Mouse (Mus musculus) MEL (cell line): ENCODE data around the gene Sdr42e1. TPM values are rescaled to one million over a fixed set of nuclear protein-coding genes. Genes with fewer than 3 reads are reported as not detected.

ENCODE experiments used
- DNase-seq: peaks from one replicate; pipeline ENCODE4 v3.0.0; 2011; ENCODE audit warnings: low read depth, low spot score
- H3K27ac ChIP-seq: 2 replicates; pipeline ENCODE4 v1.5.1; 2012; ENCODE audit warnings: low read depth, mild to moderate bottlenecking, control low read depth, low read length, moderate library complexity; ENCODE audit not compliant: control insufficient read depth
- H3K27me3 ChIP-seq, 2 experiments: fragments of 150-350 bp in 1 of 2; sonication (generic) in 1 of 2; 2 replicates each; pipeline ENCODE4 v1.6.1; 2012; ENCODE audit warnings: low read length in 2 of 2, mild to moderate bottlenecking in 2 of 2, improper control_type of control experiment in 1 of 2, moderate library complexity in 1 of 2; ENCODE audit not compliant: insufficient read depth in 2 of 2, control insufficient read depth in 1 of 2
- H3K36me3 ChIP-seq, 2 experiments: 2 replicates each; pipeline ENCODE4 v1.6.1; 2012 to 2014; ENCODE audit warnings: low read length in 2 of 2, improper control_type of control experiment in 1 of 2, inconsistent platforms in 1 of 2, mild to moderate bottlenecking in 1 of 2; ENCODE audit not compliant: insufficient read depth in 2 of 2, control insufficient read depth in 1 of 2
- H3K4me1 ChIP-seq, 2 experiments: fragments of 150-350 bp in 1 of 2; sonication (generic) in 1 of 2; 2 replicates each; pipeline ENCODE4 v1.6.1; 2012; ENCODE audit warnings: low read length in 2 of 2, improper control_type of control experiment in 1 of 2, mild to moderate bottlenecking in 1 of 2; ENCODE audit not compliant: insufficient read depth in 2 of 2, control insufficient read depth in 1 of 2
- H3K4me3 ChIP-seq, 2 experiments: fragments of 150-350 bp in 1 of 2; sonication (generic) in 1 of 2; 2 replicates each; pipeline ENCODE4 v1.5.1; 2012; ENCODE audit warnings: low read depth in 2 of 2, low read length in 2 of 2, mild to moderate bottlenecking in 2 of 2, moderate library complexity in 2 of 2, control low read depth in 1 of 2, improper control_type of control experiment in 1 of 2; ENCODE audit not compliant: control insufficient read depth in 1 of 2, insufficient read depth in 1 of 2
- H3K79me2 ChIP-seq: 2 replicates; pipeline ENCODE4 v1.6.1; 2012; ENCODE audit warnings: mild to moderate bottlenecking, low read length, moderate library complexity; ENCODE audit not compliant: control insufficient read depth, poor library complexity, insufficient read depth
- H3K9ac ChIP-seq: 2 replicates; pipeline ENCODE4 v1.6.1; 2012; ENCODE audit warnings: low read depth, mild to moderate bottlenecking, control low read depth, low read length, moderate library complexity; ENCODE audit not compliant: control insufficient read depth, poor library complexity, severe bottlenecking
- H3K9me3 ChIP-seq: fragments of 150-350 bp; sonication (generic); replicated peaks from 2 replicates; pipeline ENCODE4 v1.6.1; 2012; ENCODE audit warnings: mild to moderate bottlenecking, low read length, improper control_type of control experiment, moderate library complexity; ENCODE audit not compliant: insufficient read depth
- CHD1 ChIP-seq: IDR thresholded peaks from 2 replicates; pipeline ENCODE4 v1.6.1; 2012; ENCODE audit warnings: low read depth, mild to moderate bottlenecking, inconsistent platforms, low read length, improper control_type of control experiment
- CTCF ChIP-seq, 3 experiments: IDR thresholded peaks in 2 of 3; conservative IDR thresholded peaks in 1 of 3; 2 replicates each; pipeline ENCODE4 v1.5.1; 2011 to 2012; ENCODE audit warnings: low read length in 3 of 3, low read depth in 2 of 3, mild to moderate bottlenecking in 2 of 3, improper control_type of control experiment in 1 of 3, inconsistent platforms in 1 of 3, mixed read lengths in 1 of 3, moderate library complexity in 1 of 3; ENCODE audit not compliant: control insufficient read depth in 1 of 3, insufficient read depth in 1 of 3, poor library complexity in 1 of 3, severe bottlenecking in 1 of 3
- GABPA ChIP-seq: IDR thresholded peaks from 2 replicates; pipeline ENCODE4 v1.6.1; 2012; ENCODE audit warnings: low read depth, mild to moderate bottlenecking, inconsistent platforms, low read length, improper control_type of control experiment, moderate library complexity
- GATA1 ChIP-seq: IDR thresholded peaks from 2 replicates; pipeline ENCODE4 v1.6.1; 2011; ENCODE audit warnings: low read depth, low read length, improper control_type of control experiment
- JUND ChIP-seq: IDR thresholded peaks from 2 replicates; pipeline ENCODE4 v1.6.1; 2011; ENCODE audit warnings: low read depth, mild to moderate bottlenecking, improper control_type of control experiment, low read length
- MAZ ChIP-seq: IDR thresholded peaks from 2 replicates; pipeline ENCODE4 v1.6.1; 2012; ENCODE audit warnings: low read depth, mild to moderate bottlenecking, inconsistent platforms, low read length, improper control_type of control experiment
- POLR2A ChIP-seq, 2 experiments: IDR thresholded peaks; 2 replicates each; pipeline ENCODE4 v1.6.1; 2011 to 2012; ENCODE audit warnings: low read length in 2 of 2, mild to moderate bottlenecking in 2 of 2, control low read depth in 1 of 2, improper control_type of control experiment in 1 of 2, low read depth in 1 of 2, moderate library complexity in 1 of 2; ENCODE audit not compliant: control insufficient read depth in 1 of 2, insufficient read depth in 1 of 2, poor library complexity in 1 of 2
- POLR2AphosphoS2 ChIP-seq: IDR thresholded peaks from 2 replicates; pipeline ENCODE4 v1.6.1; 2011; ENCODE audit warnings: low read length, improper control_type of control experiment
- RAD21 ChIP-seq: IDR thresholded peaks from 2 replicates; pipeline ENCODE4 v1.6.1; 2011; ENCODE audit warnings: mild to moderate bottlenecking, low read depth, low read length, improper control_type of control experiment
- SMC3 ChIP-seq: IDR thresholded peaks from 2 replicates; pipeline ENCODE4 v1.6.1; 2011; ENCODE audit warnings: low read depth, low read length, improper control_type of control experiment
- TBP ChIP-seq: IDR thresholded peaks from 2 replicates; pipeline ENCODE4 v1.8.0; 2011; ENCODE audit warnings: low read depth, low read length, improper control_type of control experiment
- TCF12 ChIP-seq: IDR thresholded peaks from 2 replicates; pipeline ENCODE4 v1.6.1; 2014; ENCODE audit warnings: low read depth, mild to moderate bottlenecking, inconsistent platforms, low read length, improper control_type of control experiment, moderate library complexity
- USF1 ChIP-seq: IDR thresholded peaks from 2 replicates; pipeline ENCODE4 v1.6.1; 2014; ENCODE audit warnings: low read depth, mild to moderate bottlenecking, inconsistent platforms, low read length, improper control_type of control experiment, moderate library complexity
- polyA plus RNA-seq, 2 experiments: library from polyadenylated mRNA; stranded (reverse) in 1 of 2; unstranded in 1 of 2; fragments of >175 nt in 1 of 2; fragments of >200 nt in 1 of 2; gene quantifications; 2 replicates each; pipeline versions ENCODE4 v1.2.1 to v1.2.4; 2012; ENCODE audit warnings: low replicate concordance in 2 of 2, low read depth in 1 of 2; ENCODE audit not compliant: insufficient read length in 2 of 2, insufficient read depth in 1 of 2, missing spikeins in 1 of 2
- total RNA-seq: library from RNA; depleted of rRNA; stranded (reverse); fragments of 300-350 nt; gene quantifications from 2 replicates; pipeline ENCODE4 v1.2.3, GENCODE M21; 2012

The Sdr42e1 gene
- total and polyA plus RNA-seq, 3 experiments = not detected

- TF ChIP-seq MAZ = no peak
- TF ChIP-seq JUND = no peak
- TF ChIP-seq CHD1 = no peak
- no peak for TF ChIP-seq USF1
Observed at GRCm38 (mm10) chr8:117646020-117646419, 27.5 kb downstream of the Sdr42e1 start (continued).

GRCm38 (mm10) chr8:117645486-117645885 lies 28.0 kb downstream of the Sdr42e1 start:
- no peaks in the 10 kb centered on the region for H3K4me1 ChIP-seq
- TF ChIP-seq CHD1 = no peak
- no peak for TF ChIP-seq POLR2AphosphoS2
- TF ChIP-seq GABPA = no peak
- no peak for TF ChIP-seq TCF12
- no peak for TF ChIP-seq POLR2A (IDR thresholded peaks at IDR 0.05; ENCODE audit: control insufficient read depth in 1 of 2, insufficient read depth in 1 of 2, low read depth in 1 of 2, low read length in 2 of 2, poor library complexity in 1 of 2)
- DNase-seq = no peak
- H3K36me3 ChIP-seq = no peaks in the 10 kb centered on the region
- H3K27ac ChIP-seq = no peak overlapping the region
- H3K9ac ChIP-seq = no peak overlapping the region
- no peaks in the 10 kb centered on the region for H3K27me3 ChIP-seq
- H3K4me3 ChIP-seq = no peak overlapping the region
- no peaks in the 10 kb centered on the region for H3K9me3 ChIP-seq
- H3K79me2 ChIP-seq = no peaks in the 10 kb centered on the region

- Histone ChIP-seq H3K27me3 (no peaks in the 10 kb centered on the region), H3K4me1 (no peaks in the 10 kb centered on the region), H3K36me3 (no peaks in the 10 kb centered on the region), H3K27ac (no peak overlapping the region), H3K9ac (no peak overlapping the region), H3K79me2 (no peaks in the 10 kb centered on the region), H3K4me3 (no peak overlapping the region), H3K9me3 (no peaks in the 10 kb centered on the region)
- peak; percentile 15 for DNase-seq
- TF ChIP-seq SMC3 = peak; percentile 16; the same call in 1 of the 2 replicates
- no peak for TF ChIP-seq GATA1
- peak; percentile 21 to 33 (median 27); a peak in 4 of 6 replicates for TF ChIP-seq CTCF (IDR thresholded peaks at IDR 0.05 in 2 of 3, conservative IDR thresholded peaks at IDR 0.05 in 1 of 3; ENCODE audit: control insufficient read depth in 1 of 3, insufficient read depth in 1 of 3, low read depth in 2 of 3, low read length in 3 of 3, poor library complexity in 1 of 3, severe bottlenecking in 1 of 3)
- TF ChIP-seq RAD21 = peak; percentile 8
- TF ChIP-seq TBP = no peak
Observed at GRCm38 (mm10) chr8:117639631-117640030, 33.9 kb downstream of the Sdr42e1 start.

GRCm38 (mm10) chr8:117637462-117637861 lies 36.0 kb downstream of the Sdr42e1 start:
- Histone ChIP-seq H3K27ac (no peak overlapping the region), H3K4me3 (no peak overlapping the region), H3K79me2 (no peaks in the 10 kb centered on the region), H3K4me1 (no peaks in the 10 kb centered on the region), H3K27me3 (no peaks in the 10 kb centered on the region), H3K9me3 (no peaks in the 10 kb centered on the region), H3K9ac (no peak overlapping the region), H3K36me3 (no peaks in the 10 kb centered on the region)
- no peak for DNase-seq
- TF ChIP-seq CTCF (IDR thresholded peaks at IDR 0.05 in 2 of 3, conservative IDR thresholded peaks at IDR 0.05 in 1 of 3; ENCODE audit: control insufficient read depth in 1 of 3, insufficient read depth in 1 of 3, low read depth in 2 of 3, low read length in 3 of 3, poor library complexity in 1 of 3, severe bottlenecking in 1 of 3) (peak; percentile 24 to 26 (median 24); a peak in 3 of 6 replicates), TCF12 (no peak)
